Mouse (Mus musculus): Measurements from ENCODE around the gene Irf9.

Irf9 gene

DNA sequence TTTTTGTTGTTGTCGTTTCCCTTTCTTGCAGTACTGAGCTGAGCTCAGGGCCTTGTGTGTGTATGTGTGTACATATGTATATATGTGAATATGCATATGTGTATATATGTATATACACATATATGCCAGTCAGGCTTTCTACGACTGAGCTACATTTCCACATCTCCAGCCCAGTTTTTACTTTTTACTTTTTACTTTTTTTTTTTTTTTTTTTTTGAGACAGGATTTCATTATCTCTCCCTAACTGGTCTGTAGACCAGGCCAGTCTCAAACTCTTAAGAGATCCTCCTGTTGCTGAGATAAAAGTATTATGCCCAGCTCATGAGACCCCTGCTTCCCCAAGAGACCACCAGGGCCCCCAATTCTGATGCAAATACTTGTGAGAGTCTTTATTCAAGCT is 13.5 kb downstream of the Irf9 start:
- DNase-seq = no peak

- DNase-seq = no peak
Measured at GRCm38 (mm10) chr14:55617822-55618221, 14.5 kb downstream of the Irf9 start, which contains the start of gene Rec8. Gene Rec8 (plus strand): TSS chr14:55618037.

DNA sequence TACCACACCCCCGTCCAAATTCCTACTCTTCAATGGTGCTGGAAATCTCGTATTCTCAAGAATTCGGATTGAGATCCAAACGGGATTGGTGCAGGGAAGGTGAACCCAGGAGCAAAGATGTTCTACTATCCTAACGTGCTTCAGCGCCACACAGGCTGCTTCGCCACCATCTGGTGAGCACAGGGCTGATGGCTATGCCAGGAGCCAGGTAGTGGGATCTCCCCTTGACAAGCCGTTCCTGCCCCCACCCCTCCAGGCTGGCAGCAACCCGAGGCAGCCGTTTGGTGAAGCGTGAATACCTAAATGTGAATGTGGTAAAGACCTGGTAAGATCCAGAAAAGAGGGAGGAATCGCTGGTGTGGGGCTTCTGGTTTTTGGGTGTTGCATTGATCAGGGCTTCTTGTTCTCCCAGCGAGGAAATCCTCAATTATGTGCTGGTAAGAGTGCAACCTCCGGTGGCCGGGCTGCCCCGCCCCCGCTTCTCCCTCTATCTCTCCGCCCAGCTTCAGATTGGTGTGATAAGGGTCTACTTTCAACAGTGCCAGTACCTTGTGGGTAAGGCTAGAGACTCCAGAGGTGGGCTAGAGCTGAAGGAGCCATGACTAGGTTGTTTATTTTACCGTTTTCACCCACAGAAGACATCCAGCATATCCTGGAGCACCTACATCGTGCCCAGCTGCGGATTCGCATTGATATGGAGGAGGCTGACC is 15.3 kb downstream of the Irf9 start:
- DNase-seq = no peak

GRCm38 (mm10) chr14:55628077-55628827 is 24.9 kb downstream of the Irf9 start:
- no peak for DNase-seq

DNA sequence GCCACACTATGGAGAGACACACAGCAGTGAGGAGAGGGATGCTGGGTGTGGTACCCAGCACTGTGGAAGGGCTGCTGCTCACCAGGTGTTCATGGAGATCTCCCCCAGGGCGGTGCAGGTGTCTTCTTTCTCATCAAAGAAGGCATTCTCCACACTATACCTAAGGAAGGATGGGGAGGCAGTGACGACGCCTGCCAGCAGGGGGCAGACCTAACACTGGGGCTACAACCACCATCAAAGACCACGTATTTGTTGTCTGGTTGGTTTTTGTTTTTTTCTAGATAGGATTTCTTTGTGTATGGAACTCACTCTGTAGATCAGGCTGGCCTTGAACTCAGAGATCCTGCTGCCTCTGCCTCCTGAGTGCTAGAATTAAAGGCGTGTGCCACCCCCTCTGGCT is 25.9 kb downstream of the Irf9 start:
- DNase-seq = peak; percentile 45

DNA sequence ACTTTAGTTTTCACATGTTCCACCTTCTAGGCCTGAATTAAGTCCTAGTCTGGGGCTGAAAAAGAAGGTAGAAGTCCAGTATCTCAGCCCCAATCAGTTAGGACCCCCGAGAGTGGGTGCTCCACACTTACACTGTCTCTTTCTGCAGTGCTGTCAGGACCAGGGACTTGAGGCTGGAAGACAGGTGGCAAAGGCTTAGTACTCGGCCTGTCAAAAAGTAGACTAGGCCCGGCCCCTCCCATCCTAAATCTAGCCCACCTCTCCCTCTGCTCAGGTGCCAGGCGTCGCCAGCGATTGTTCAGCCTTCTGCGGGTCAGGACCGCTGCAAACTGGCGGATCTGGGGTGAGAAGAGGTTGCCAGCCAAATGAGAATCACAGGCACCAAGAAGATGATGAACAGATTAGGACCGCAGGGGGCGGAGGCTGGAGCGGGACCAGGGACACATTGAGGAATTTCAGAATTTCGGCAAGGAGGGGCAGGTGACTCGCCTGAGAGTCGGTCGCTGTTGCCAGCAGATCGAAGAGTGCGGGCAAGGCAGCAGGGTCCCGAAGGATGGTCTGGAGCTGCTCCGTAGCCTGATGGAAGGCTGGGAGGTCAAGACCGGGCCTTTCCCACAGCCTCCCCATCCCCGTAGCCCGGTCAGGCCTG is 31.6 kb downstream of the Irf9 start:
- no peak for DNase-seq

GRCm38 (mm10) chr14:55635523-55636007 is 32.2 kb downstream of the Irf9 start, which contains the start of gene Ipo4:
Gene Ipo4 (minus strand): TSS chr14:55635957.
- peak; percentile 88 for DNase-seq

- DNase-seq = no peak
Measured at GRCm38 (mm10) chr14:55637795-55638194, 34.4 kb downstream of the Irf9 start, which contains the start of gene Gm49378. Gene Gm49378 (minus strand): TSS chr14:55637895.

GRCm38 (mm10) chr14:55640816-55641215 is 37.4 kb downstream of the Irf9 start:
- no peak for DNase-seq

GRCm38 (mm10) chr14:55641291-55641690 is 37.9 kb downstream of the Irf9 start:
- DNase-seq = no peak

DNA sequence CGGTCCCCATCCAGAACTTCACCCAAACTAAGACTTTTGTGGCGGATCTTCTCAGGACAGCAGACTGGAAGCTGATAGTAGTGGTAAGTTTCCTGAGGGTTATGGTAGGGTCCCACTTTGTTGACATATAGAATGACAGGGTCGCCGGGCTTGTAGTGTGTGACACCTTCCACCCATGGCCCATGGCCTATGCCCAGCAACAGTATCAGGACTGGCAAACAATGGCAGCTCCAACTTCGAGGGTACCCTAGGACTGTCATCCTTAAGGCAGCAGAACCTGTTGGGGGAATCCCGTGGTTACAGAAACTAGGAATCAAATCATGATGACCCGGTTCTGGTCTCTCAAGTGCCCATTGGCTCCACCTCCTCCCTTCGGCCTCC is 39.3 kb downstream of the Irf9 start:
- no peak for DNase-seq

GRCm38 (mm10) chr14:55643060-55643907 is 39.9 kb downstream of the Irf9 start, which contains the start of gene Tm9sf1:
Gene Tm9sf1 (minus strand): TSS chr14:55643806.
- DNase-seq = peak; percentile 78

GRCm38 (mm10) chr14:55644261-55644888 is 41.0 kb downstream of the Irf9 start:
- DNase-seq = no peak

- no peak for DNase-seq
Measured at GRCm38 (mm10) chr14:55649884-55650283, 46.5 kb downstream of the Irf9 start, which contains the start of gene Tssk4. Gene Tssk4 (plus strand): TSS chr14:55650184.

GRCm38 (mm10) chr14:55651528-55651927 is 48.2 kb downstream of the Irf9 start:
- no peak for DNase-seq

GRCm38 (mm10) chr14:55656935-55657334 is 53.6 kb downstream of the Irf9 start:
- DNase-seq = no peak

GRCm38 (mm10) chr14:55658011-55658410 is 54.6 kb downstream of the Irf9 start:
- DNase-seq = no peak

All from right cerebral cortex, postnatal 14 days (tissue).